Mouse (Mus musculus): ENCODE results near the gene Ccdc88c. TPM values are rescaled to one million over a fixed set of nuclear protein-coding genes. Genes with fewer than 3 reads are reported as not detected.
A peak's percentile ranks its signal among the peaks of the same experiment; 100 is the strongest.

The Ccdc88c gene
- polyA plus RNA-seq, 1 experiment from 2014 or later, result 4.3 TPM

DNA sequence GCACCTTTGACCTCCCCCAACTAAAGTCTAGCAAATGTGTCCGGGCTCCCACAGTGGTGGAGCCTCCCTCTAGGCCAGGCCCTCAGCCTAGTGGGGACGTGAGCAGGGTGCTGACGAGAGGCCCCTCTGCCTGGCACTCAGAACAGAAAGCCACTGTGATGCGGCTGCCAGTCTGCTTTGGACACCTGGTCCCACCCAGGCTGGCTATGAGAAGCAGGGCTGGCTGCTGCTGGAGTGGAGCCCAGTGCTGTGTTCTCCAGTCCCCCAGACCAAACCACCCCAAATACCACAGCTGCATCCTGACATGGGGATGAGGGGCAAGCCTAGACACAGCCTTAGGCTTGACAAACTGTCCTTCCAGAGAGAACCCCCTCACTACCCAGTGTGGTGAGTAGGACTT lies 42.4 kb downstream of the Ccdc88c start:
- H3K36me3 ChIP-seq (ENCODE audit: control insufficient read depth, insufficient read depth), result no peaks in the 10 kb centered on the region
- peaks cover 16% of the 10 kb centered on the region for H3K4me1 ChIP-seq (ENCODE audit: control insufficient read depth, insufficient read depth, low read length)
- no peaks in the 10 kb centered on the region for H3K9me3 ChIP-seq (replicated peaks; ENCODE audit: control insufficient read depth, low read length)
- no peaks in the 10 kb centered on the region for H3K27me3 ChIP-seq (ENCODE audit: control insufficient read depth, insufficient read depth, low read length)
- no peak overlapping the region for H3K4me2 ChIP-seq (ENCODE audit: low read depth, low read length)
- H3K27ac ChIP-seq (ENCODE audit: low read length), result no peak overlapping the region
- WGBS, result 70% methylated on average over 4 of the region's 4 CpGs
- no peak overlapping the region for H3K9ac ChIP-seq (ENCODE audit: low read length)
- H3K4me3 ChIP-seq (ENCODE audit: low read length), result no peak overlapping the region
- 0 out of 2 replicates have a peak, but pooled peaks have one; percentile 14 for ATAC-seq (replicated peaks; ENCODE audit: extremely low read depth, insufficient read depth, low FRiP score)

DNA sequence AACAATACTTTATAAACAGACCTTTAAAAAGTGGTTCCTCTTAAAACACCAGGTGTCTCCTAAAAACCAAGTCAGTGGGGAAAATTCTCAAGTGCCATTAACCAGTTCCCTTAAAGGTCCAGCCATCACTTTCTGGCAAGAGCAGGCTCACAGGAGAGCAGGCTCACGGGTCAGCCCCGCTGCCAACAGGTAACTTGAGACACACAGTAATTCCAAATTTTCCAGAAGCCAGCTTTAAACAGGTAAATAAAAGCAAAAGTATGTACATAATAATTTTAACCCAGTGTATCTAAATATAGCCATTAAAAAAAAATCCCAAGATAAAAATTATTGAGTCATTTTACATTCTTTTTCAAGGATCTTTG lies 43.1 kb downstream of the Ccdc88c start:
- H3K4me3 ChIP-seq (ENCODE audit: low read length), result no peak overlapping the region
- no peak overlapping the region for H3K27ac ChIP-seq (ENCODE audit: low read length)
- H3K4me1 ChIP-seq (ENCODE audit: control insufficient read depth, insufficient read depth, low read length), result peaks cover 16% of the 10 kb centered on the region
- no peaks in the 10 kb centered on the region for H3K27me3 ChIP-seq (ENCODE audit: control insufficient read depth, insufficient read depth, low read length)
- no peak overlapping the region for H3K4me2 ChIP-seq (ENCODE audit: low read depth, low read length)
- 87% methylated on average over 2 of the region's 2 CpGs for WGBS
- no peak for ATAC-seq (replicated peaks; ENCODE audit: extremely low read depth, insufficient read depth, low FRiP score)
- H3K9ac ChIP-seq (ENCODE audit: low read length), result no peak overlapping the region
- H3K9me3 ChIP-seq (replicated peaks; ENCODE audit: control insufficient read depth, low read length), result no peaks in the 10 kb centered on the region
- H3K36me3 ChIP-seq (ENCODE audit: control insufficient read depth, insufficient read depth), result no peaks in the 10 kb centered on the region

DNA sequence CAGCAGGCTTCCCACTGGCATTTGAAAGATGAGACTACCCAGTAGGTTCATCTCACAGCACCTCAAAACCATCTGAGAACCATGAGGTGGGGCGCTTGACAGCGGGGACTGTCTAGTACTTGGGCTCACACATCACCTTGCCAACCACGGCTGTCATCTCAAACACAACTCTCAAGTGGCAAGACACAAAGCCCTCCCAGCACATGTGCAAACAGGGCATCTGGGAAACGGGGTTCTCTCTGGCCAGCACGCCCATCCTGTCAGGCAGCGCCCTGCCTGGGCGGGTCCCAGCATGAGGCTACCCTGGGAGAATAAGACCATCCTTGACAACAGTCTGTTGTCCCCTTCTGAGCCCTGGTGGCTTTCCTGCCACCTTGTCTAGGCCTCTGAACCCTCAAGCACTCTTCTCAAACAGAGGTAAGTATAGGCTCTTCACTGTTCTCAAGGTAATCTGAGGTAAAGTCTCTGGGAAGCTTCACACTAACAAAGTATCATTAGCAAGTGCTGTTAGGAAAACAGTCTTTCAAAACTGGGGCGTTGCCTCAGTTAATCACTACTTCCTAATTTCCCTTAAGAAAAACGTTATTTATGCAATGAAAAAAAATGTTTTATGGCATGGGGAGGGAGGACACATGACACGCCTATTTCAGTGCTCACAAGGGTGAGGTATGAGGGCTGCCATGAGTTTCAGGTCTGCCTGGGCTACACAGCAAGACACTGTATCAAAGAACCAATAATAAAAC lies 43.6 kb downstream of the Ccdc88c start:
- no peak for ATAC-seq (replicated peaks; ENCODE audit: extremely low read depth, insufficient read depth, low FRiP score)
- 74% methylated on average over 10 of the region's 10 CpGs for WGBS
- Histone ChIP-seq H3K9me3 (replicated peaks; ENCODE audit: control insufficient read depth, low read length) (no peaks in the 10 kb centered on the region), H3K27me3 (ENCODE audit: control insufficient read depth, insufficient read depth, low read length) (no peaks in the 10 kb centered on the region), H3K4me1 (ENCODE audit: control insufficient read depth, insufficient read depth, low read length) (peaks cover 16% of the 10 kb centered on the region), H3K4me2 (ENCODE audit: low read depth, low read length) (no peak overlapping the region), H3K9ac (ENCODE audit: low read length) (no peak overlapping the region), H3K36me3 (ENCODE audit: control insufficient read depth, insufficient read depth) (no peaks in the 10 kb centered on the region), H3K4me3 (ENCODE audit: low read length) (no peak overlapping the region), H3K27ac (ENCODE audit: low read length) (no peak overlapping the region)

DNA sequence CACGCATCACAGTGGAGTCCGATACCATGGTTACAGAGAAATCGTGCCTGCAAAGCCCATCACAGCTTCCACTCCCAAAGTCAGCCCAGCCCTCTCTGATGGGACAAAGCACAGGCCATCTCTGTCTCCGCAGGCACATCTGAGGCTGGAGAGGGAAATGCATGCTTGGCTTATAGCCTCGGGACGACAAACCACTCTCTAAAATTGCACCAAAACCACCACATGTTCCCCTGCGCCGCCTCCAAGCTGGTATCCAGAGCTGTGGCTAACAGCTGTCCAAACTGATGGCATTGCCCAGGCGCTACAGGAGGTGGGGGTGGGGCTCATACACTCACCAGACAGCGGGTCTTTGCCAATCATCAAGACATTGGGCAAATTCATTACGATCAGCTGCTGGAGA lies 45.3 kb downstream of the Ccdc88c start:
- H3K4me2 ChIP-seq (ENCODE audit: low read depth, low read length), result no peak overlapping the region
- WGBS, result 82% methylated on average over 11 of the region's 11 CpGs
- peaks cover 16% of the 10 kb centered on the region for H3K4me1 ChIP-seq (ENCODE audit: control insufficient read depth, insufficient read depth, low read length)
- ATAC-seq (replicated peaks; ENCODE audit: extremely low read depth, insufficient read depth, low FRiP score), result no peak
- no peaks in the 10 kb centered on the region for H3K9me3 ChIP-seq (replicated peaks; ENCODE audit: control insufficient read depth, low read length)
- no peak overlapping the region for H3K27ac ChIP-seq (ENCODE audit: low read length)
- no peak overlapping the region for H3K9ac ChIP-seq (ENCODE audit: low read length)
- no peaks in the 10 kb centered on the region for H3K36me3 ChIP-seq (ENCODE audit: control insufficient read depth, insufficient read depth)
- no peaks in the 10 kb centered on the region for H3K27me3 ChIP-seq (ENCODE audit: control insufficient read depth, insufficient read depth, low read length)
- no peak overlapping the region for H3K4me3 ChIP-seq (ENCODE audit: low read length)

DNA sequence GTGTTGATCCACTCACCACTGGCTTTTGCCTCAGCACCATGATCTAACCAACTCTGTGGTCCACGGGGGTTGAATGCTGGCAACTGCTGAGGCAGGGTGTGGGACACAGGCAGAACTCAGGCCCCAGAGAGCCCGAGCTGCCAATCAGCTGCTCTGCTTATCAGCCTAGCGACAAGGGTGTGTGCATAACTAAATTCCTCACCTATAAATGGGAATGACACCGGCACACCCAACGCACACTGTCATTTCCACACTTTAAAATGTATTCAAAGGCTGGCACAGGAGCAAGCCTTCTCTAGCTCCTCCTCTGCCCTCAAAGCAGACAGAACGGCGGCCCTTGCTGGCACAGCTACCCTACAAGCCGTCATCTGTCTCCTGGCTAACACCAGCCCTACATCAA lies 46.6 kb downstream of the Ccdc88c start:
- Histone ChIP-seq H3K27me3 (ENCODE audit: control insufficient read depth, insufficient read depth, low read length) (no peaks in the 10 kb centered on the region), H3K9me3 (replicated peaks; ENCODE audit: control insufficient read depth, low read length) (no peaks in the 10 kb centered on the region), H3K27ac (ENCODE audit: low read length) (peak overlapping the region; percentile 83), H3K4me2 (ENCODE audit: low read depth, low read length) (peak overlapping the region; percentile 30), H3K36me3 (ENCODE audit: control insufficient read depth, insufficient read depth) (no peaks in the 10 kb centered on the region), H3K4me3 (ENCODE audit: low read length) (no peak overlapping the region), H3K4me1 (ENCODE audit: control insufficient read depth, insufficient read depth, low read length) (peaks cover 16% of the 10 kb centered on the region), H3K9ac (ENCODE audit: low read length) (0 out of 2 replicates have a peak overlapping the region, but pooled peaks have one; percentile 33)
- 27% methylated on average over 8 of the region's 8 CpGs for WGBS
- ATAC-seq (replicated peaks; ENCODE audit: extremely low read depth, insufficient read depth, low FRiP score), result peak; percentile 83

DNA sequence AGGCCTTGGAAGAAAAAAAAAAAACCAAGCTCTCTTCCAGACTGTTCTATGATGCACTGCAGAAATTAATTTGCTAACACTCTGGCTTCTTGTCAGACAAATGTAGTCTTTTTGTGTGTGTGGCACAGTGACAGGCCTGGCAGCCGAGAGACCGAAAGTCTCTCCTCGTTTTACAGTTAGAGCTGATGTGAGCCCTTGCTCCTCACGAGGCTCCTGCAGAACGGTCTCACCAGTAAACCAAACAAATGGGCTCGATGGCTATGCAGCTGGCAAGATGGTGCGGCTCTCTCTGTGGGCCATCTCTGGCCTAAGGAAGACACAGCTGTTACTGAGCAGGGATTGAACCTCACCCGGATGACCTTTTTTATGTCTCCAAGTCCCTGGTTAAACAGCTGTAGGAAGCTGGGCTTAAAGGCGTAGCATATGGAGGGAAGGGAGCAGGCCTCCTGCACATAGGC lies 48.3 kb downstream of the Ccdc88c start:
- no peaks in the 10 kb centered on the region for H3K36me3 ChIP-seq (ENCODE audit: control insufficient read depth, insufficient read depth)
- no peak overlapping the region for H3K27ac ChIP-seq (ENCODE audit: low read length)
- no peak overlapping the region for H3K4me2 ChIP-seq (ENCODE audit: low read depth, low read length)
- peaks cover 12% of the 10 kb centered on the region for H3K4me1 ChIP-seq (ENCODE audit: control insufficient read depth, insufficient read depth, low read length)
- no peak overlapping the region for H3K9ac ChIP-seq (ENCODE audit: low read length)
- 80% methylated on average over 9 of the region's 9 CpGs for WGBS
- H3K27me3 ChIP-seq (ENCODE audit: control insufficient read depth, insufficient read depth, low read length), result no peaks in the 10 kb centered on the region
- ATAC-seq (replicated peaks; ENCODE audit: extremely low read depth, insufficient read depth, low FRiP score), result no peak
- H3K9me3 ChIP-seq (replicated peaks; ENCODE audit: control insufficient read depth, low read length), result no peaks in the 10 kb centered on the region
- no peak overlapping the region for H3K4me3 ChIP-seq (ENCODE audit: low read length)

DNA sequence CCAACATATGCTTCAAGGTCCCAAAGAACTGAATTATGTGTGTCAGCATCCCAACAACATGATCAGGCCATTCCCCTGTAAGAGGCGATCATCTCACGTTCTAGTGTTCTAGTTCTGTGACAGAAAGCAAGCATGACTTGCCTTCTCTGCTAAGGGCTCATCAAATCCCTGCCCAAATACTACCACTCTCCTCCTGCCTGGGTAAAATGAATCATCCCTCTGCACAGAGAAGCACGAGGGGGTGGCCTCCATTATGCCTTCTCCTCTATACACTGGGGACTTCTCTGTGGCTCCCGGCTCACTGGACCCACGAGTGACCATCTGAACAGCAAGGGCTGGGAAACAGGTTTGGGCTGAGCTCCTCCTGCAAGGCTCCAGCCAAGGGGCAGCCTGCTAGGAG lies 49.2 kb downstream of the Ccdc88c start:
- Histone ChIP-seq H3K9ac (ENCODE audit: low read length) (no peak overlapping the region), H3K4me2 (ENCODE audit: low read depth, low read length) (no peak overlapping the region), H3K27me3 (ENCODE audit: control insufficient read depth, insufficient read depth, low read length) (no peaks in the 10 kb centered on the region), H3K9me3 (replicated peaks; ENCODE audit: control insufficient read depth, low read length) (no peaks in the 10 kb centered on the region), H3K4me1 (ENCODE audit: control insufficient read depth, insufficient read depth, low read length) (peaks cover 12% of the 10 kb centered on the region), H3K4me3 (ENCODE audit: low read length) (no peak overlapping the region), H3K36me3 (ENCODE audit: control insufficient read depth, insufficient read depth) (no peaks in the 10 kb centered on the region), H3K27ac (ENCODE audit: low read length) (no peak overlapping the region)
- 80% methylated on average over 5 of the region's 5 CpGs for WGBS
- ATAC-seq (replicated peaks; ENCODE audit: extremely low read depth, insufficient read depth, low FRiP score), result no peak

DNA sequence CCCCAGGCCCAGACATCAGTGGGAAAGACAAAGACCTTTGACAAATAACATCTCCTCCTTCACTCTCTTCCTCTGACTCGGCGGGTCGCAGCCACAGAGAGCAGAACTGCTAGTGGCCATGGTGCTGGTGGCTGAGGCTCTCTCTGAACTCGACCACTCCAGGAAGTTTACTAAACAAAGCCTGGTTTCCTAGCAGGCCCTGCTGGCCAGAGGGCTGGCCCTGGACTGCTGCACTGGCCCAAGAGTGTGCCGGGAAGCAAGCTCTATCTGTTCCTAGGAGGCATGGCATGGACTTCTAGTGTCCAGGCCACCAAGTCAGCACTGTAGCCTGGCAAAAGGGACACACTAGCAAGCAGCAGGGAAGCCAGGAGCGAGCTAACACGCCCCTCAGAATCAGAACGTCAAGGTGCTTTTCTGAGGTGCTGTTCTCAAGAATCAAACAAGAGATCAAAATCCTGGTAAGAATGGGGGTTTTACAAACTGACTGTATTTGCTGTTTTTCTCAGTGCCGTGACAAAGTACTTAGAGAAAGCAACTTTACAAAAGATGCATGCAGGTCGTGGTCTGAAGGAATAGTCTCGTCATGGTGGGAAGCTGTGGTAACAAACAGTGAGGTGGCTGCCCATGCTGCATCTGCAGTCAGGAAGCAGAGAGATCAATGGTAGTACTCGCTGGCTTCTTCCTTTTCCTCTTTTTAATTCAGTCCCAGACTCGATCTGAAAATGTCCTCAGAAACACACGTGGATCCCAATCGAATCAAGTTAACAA lies 50.7 kb downstream of the Ccdc88c start:
- H3K4me1 ChIP-seq (ENCODE audit: control insufficient read depth, insufficient read depth, low read length), result peaks cover 18% of the 10 kb centered on the region
- no peaks in the 10 kb centered on the region for H3K27me3 ChIP-seq (ENCODE audit: control insufficient read depth, insufficient read depth, low read length)
- H3K4me3 ChIP-seq (ENCODE audit: low read length), result no peak overlapping the region
- H3K4me2 ChIP-seq (ENCODE audit: low read depth, low read length), result no peak overlapping the region
- 62% methylated on average over 15 of the region's 15 CpGs for WGBS
- no peaks in the 10 kb centered on the region for H3K36me3 ChIP-seq (ENCODE audit: control insufficient read depth, insufficient read depth)
- H3K9ac ChIP-seq (ENCODE audit: low read length), result no peak overlapping the region
- no peak for ATAC-seq (replicated peaks; ENCODE audit: extremely low read depth, insufficient read depth, low FRiP score)
- H3K9me3 ChIP-seq (replicated peaks; ENCODE audit: control insufficient read depth, low read length), result no peaks in the 10 kb centered on the region
- H3K27ac ChIP-seq (ENCODE audit: low read length), result no peak overlapping the region

DNA sequence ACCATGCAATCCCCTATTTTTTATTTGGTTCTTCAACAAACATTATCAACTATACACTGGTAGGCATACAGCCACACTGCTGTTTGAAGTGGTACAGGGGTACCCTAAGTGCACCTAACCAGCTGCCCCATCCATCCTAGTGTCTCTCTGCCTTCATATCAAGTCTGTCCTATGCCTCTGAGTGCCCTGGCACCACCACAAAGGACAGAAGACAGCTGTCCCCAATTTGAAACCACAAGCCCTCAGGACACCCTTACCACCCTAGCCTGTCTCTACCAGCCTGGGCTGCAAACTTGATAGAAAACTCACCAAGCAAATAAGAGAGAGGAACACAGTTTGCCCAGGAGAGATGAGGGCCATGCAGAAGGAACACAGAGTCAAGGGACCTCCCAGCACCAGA lies 51.3 kb downstream of the Ccdc88c start:
- Histone ChIP-seq H3K4me2 (ENCODE audit: low read depth, low read length) (no peak overlapping the region), H3K4me3 (ENCODE audit: low read length) (no peak overlapping the region), H3K36me3 (ENCODE audit: control insufficient read depth, insufficient read depth) (no peaks in the 10 kb centered on the region), H3K9ac (ENCODE audit: low read length) (no peak overlapping the region), H3K9me3 (replicated peaks; ENCODE audit: control insufficient read depth, low read length) (no peaks in the 10 kb centered on the region), H3K4me1 (ENCODE audit: control insufficient read depth, insufficient read depth, low read length) (peaks cover 14% of the 10 kb centered on the region), H3K27ac (ENCODE audit: low read length) (no peak overlapping the region), H3K27me3 (ENCODE audit: control insufficient read depth, insufficient read depth, low read length) (no peaks in the 10 kb centered on the region)
- no peak for ATAC-seq (replicated peaks; ENCODE audit: extremely low read depth, insufficient read depth, low FRiP score)

Measured in heart, embryonic 16.5 days (tissue).